Mouse (Mus musculus) activated CD4-positive, CD25-positive, alpha-beta regulatory T cell, adult 9 weeks (primary cell): ENCODE data around the gene Clmp. TPM values are rescaled to one million over a fixed set of nuclear protein-coding genes. Genes with fewer than 3 reads are reported as not detected.

Experiments used
- polyA plus RNA-seq: library from polyadenylated mRNA; unstranded; fragments of 100-300 nt; shearing (Covaris generic); gene quantifications from one replicate; pipeline ENCODE4 v1.2.1, GENCODE M21; 2017

The Clmp gene
- polyA plus RNA-seq, result not detected

DNA sequence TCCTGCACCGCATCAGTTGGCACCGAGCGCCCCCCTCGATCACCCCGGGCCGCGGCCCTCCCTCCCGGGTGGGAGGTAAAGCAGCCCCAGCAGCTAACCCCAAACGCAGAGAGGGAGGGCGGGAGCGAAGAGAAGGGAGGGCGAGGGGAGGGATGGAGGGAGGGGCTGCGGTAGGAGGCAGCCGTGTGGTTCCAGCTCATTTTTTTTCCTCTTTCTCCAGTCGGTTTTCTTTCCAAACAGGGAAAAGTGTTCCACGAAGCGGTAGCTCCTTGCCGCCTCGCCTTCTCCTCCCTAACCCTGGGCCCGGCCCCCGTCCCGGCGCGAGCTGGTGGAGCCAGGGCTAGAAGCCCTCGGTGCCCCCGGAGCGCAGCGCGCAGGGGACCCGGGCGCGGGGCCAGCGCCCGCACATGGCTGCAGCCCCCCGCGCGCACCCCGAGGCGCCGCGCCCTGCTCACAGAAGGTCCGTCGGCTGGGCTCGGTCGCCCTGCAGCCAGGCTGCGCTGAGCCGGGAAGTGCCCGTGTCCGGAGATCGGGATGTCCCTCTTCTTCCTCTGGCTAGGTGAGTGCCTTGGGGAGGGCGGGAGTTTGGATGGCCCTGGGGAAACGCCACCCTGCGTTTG lies at the start of gene Clmp:
Gene Clmp, plus strand, starts transcription at position 162 of the 620 bp plus-strand sequence.

GRCm38 (mm10) chr9:40670313-40670712 lies 15.4 kb upstream of the Clmp start, which contains the start of gene Gm21915:
Gene Gm21915, plus strand, starts transcription at chr9:40670613.

GRCm38 (mm10) chr9:40800675-40801612 lies 115.2 kb downstream of the Clmp start, which contains the start of gene Hspa8:
Gene Hspa8, plus strand, starts transcription at chr9:40800984.

Other genes starting within 250 kb of the Clmp start
- 83.7 TPM for gene Gramd1b, start 154.6 kb upstream of the Clmp start, polyA plus RNA-seq
- not detected for gene Gm21915, start 15.3 kb upstream of the Clmp start, polyA plus RNA-seq
- 3,497 TPM for gene Hspa8, start 115.0 kb downstream of the Clmp start, polyA plus RNA-seq
- gene Bsx, start 188.2 kb downstream of the Clmp start, polyA plus RNA-seq, result not detected